Mouse (Mus musculus) CH12F3 (cell line): Measurements from ENCODE around the gene Tex45.

Source experiments
- in situ Hi-C: fragments of 300-500 bp; cut with MboI; formaldehyde crosslinking; loops from 2 replicates; pipeline ENCODE4 v1.14.3; 2020; ENCODE audit warnings: low sequenced_read_pairs

Gene Tex45

GRCm38 (mm10) chr8:3483546-3483945, 12.9 kb downstream of the Tex45 start:
- in situ Hi-C loops: no loop called here

GRCm38 (mm10) chr8:3485192-3485591, 14.5 kb downstream of the Tex45 start:
- in situ Hi-C loops: no loop called here

- in situ Hi-C loops: no loop called here
These were observed 22.5 kb downstream of the Tex45 start, which contains the start of gene Zfp358 for GRCm38 (mm10) chr8:3492901-3493844. TSS of gene Zfp358 (plus strand) at chr8:3493138.

- in situ Hi-C loops: no loop called here
These were observed 23.2 kb downstream of the Tex45 start for GRCm38 (mm10) chr8:3493845-3494208.

GRCm38 (mm10) chr8:3495578-3496427, 25.1 kb downstream of the Tex45 start:
- in situ Hi-C loops: no loop called here

GRCm38 (mm10) chr8:3496428-3496748, 25.7 kb downstream of the Tex45 start:
- in situ Hi-C loops: no loop called here

GRCm38 (mm10) chr8:3498583-3498982, 27.9 kb downstream of the Tex45 start:
- in situ Hi-C loops: no loop called here

- in situ Hi-C loops: no loop called here
These were observed 29.1 kb downstream of the Tex45 start for GRCm38 (mm10) chr8:3499751-3500150.

GRCm38 (mm10) chr8:3500235-3501090, 29.8 kb downstream of the Tex45 start, which contains the start of gene Mcoln1:
TSS of gene Mcoln1 (plus strand) at chr8:3500457.
- in situ Hi-C loops: no loop called here

GRCm38 (mm10) chr8:3502217-3502616, 31.6 kb downstream of the Tex45 start:
- in situ Hi-C loops: no loop called here

GRCm38 (mm10) chr8:3507979-3508754, 37.5 kb downstream of the Tex45 start:
- in situ Hi-C loops: no loop called here

GRCm38 (mm10) chr8:3514681-3515247, 44.1 kb downstream of the Tex45 start:
- in situ Hi-C loops: no loop called here

- in situ Hi-C loops: no loop called here
These were observed 44.6 kb downstream of the Tex45 start, which contains the start of gene Pnpla6 for GRCm38 (mm10) chr8:3515260-3515671. TSS of gene Pnpla6 (plus strand) at chr8:3515384.

GRCm38 (mm10) chr8:3515771-3516417, 45.2 kb downstream of the Tex45 start:
- in situ Hi-C loops: no loop called here

- in situ Hi-C loops: no loop called here
These were observed 45.9 kb downstream of the Tex45 start for GRCm38 (mm10) chr8:3516450-3517116.

- in situ Hi-C loops: no loop called here
These were observed 46.4 kb downstream of the Tex45 start for GRCm38 (mm10) chr8:3517117-3517495.

- in situ Hi-C loops: no loop called here
These were observed 51.5 kb downstream of the Tex45 start for GRCm38 (mm10) chr8:3522007-3522697.

- in situ Hi-C loops: no loop called here
These were observed 60.2 kb downstream of the Tex45 start for GRCm38 (mm10) chr8:3530816-3531215.
